Mouse (Mus musculus) stomach, postnatal 0 days (tissue): ENCODE measurements around the gene Mmp24.
"Not testable (repeated sequence)": the region's sequence is repeated elsewhere in the genome, so short reads cannot be mapped to it uniquely, and the experiment has no call there.

Experiments used
- CTCF ChIP-seq: IDR thresholded peaks from 2 replicates; pipeline ENCODE4 v1.5.1; 2016; ENCODE audit warnings: antibody characterized with exemption, low read depth, mild to moderate bottlenecking, moderate library complexity
- EP300 ChIP-seq: optimal IDR thresholded peaks from 2 replicates; pipeline ENCODE3; 2016; ENCODE audit warnings: antibody characterized with exemption

GRCm38 (mm10) chr2:155832087-155832486 lies 56.9 kb downstream of the Mmp24 start:
- not testable (repeated sequence) for TF ChIP-seq EP300
- TF ChIP-seq CTCF: peak; percentile 59
